Mouse (Mus musculus) heart, adult 2 months (tissue): ENCODE measurements at regions not wholly inside any gene's neighbourhood (a gene's known extent, or its start where the extent isn't known, plus 50 kb on each side); places are given as distances from the start of the nearest gene placed in this dataset.

Experiments
- DNase-seq, 2 experiments: peaks; one replicate each; pipeline ENCODE4 v3.0.0; 2021
- H3K27ac ChIP-seq: fragments of 200-600 bp; 2 replicates; pipeline ENCODE4 v1.8.1; 2022
- H3K27me3 ChIP-seq: fragments of 200-500 bp; 2 replicates; pipeline ENCODE4 v1.6.1; 2012; ENCODE audit warnings: mild to moderate bottlenecking, low read length, inconsistent platforms, mixed read lengths; ENCODE audit not compliant: control insufficient read depth, insufficient read depth
- H3K36me3 ChIP-seq: fragments of 200-500 bp; 2 replicates; pipeline ENCODE4 v1.6.1; 2012; ENCODE audit warnings: low read length, inconsistent platforms; ENCODE audit not compliant: control insufficient read depth, insufficient read depth
- H3K4me1 ChIP-seq: fragments of 200-500 bp; 2 replicates; pipeline ENCODE4 v1.6.1; 2011; ENCODE audit warnings: low read length; ENCODE audit not compliant: control insufficient read depth, insufficient read depth
- H3K4me3 ChIP-seq: fragments of 200-600 bp; 2 replicates; pipeline ENCODE4 v1.8.1; 2022
- H3K79me2 ChIP-seq: fragments of 200-500 bp; replicated peaks from 2 replicates; pipeline ENCODE4 v1.6.1; 2012; ENCODE audit warnings: mild to moderate bottlenecking, inconsistent platforms, low read length, moderate library complexity, mixed read lengths; ENCODE audit not compliant: control insufficient read depth, insufficient read depth
- H3K9ac ChIP-seq: fragments of 200-500 bp; 2 replicates; pipeline ENCODE4 v1.6.1; 2012; ENCODE audit warnings: low read depth, mild to moderate bottlenecking, control low read depth, inconsistent platforms, low read length, mixed read lengths
- CTCF ChIP-seq: fragments of 200-600 bp; IDR thresholded peaks from 2 replicates; pipeline ENCODE4 v1.8.1; 2022; ENCODE audit warnings: antibody characterized with exemption, mild to moderate bottlenecking, moderate library complexity
- EP300 ChIP-seq: fragments of 200-500 bp; IDR thresholded peaks from 2 replicates; pipeline ENCODE4 v1.6.1; 2011; ENCODE audit warnings: low read depth, low read length, control low read depth; ENCODE audit not compliant: insufficient read depth
- POLR2A ChIP-seq: fragments of 200-500 bp; IDR thresholded peaks from 2 replicates; pipeline ENCODE4 v1.6.1; 2011; ENCODE audit warnings: mild to moderate bottlenecking, low read depth, low read length, control low read depth; ENCODE audit not compliant: insufficient read depth
- WGBS: fragments of 180-500 bp; shearing (Covaris S2); methylation state at CpG from one replicate; pipeline ENCODE4 v1.1.7; 2018; 5-methylcytosine and 5-hydroxymethylcytosine counted together
- intact Hi-C: fragments of 180-260 bp; cut with DNase I; formaldehyde crosslinking; loops from one replicate; pipeline ENCODE4 v1.15.1; 2025

DNA sequence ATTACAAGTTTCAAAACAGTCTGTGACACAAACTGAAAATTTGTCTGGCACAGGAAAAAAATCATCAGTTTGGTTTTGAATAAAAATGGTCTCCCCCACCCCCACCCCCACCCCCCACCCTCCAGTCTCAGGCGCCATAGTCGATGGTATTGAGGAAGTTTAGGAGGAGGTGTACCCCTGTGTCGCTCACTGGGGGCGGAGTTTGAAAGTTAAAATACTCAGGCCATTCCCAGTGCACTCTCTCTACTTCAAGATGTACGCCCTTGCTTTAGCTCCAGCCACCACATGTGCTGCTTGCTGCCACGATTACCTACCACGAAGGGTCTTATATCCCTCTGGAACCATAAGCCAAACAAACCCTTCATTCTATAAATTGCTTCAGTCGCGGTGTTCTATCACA is 337.6 kb downstream of the Rapgef2 start:
- Histone ChIP-seq H3K79me2 (no peaks in the 10 kb centered on the region), H3K36me3 (no peaks in the 10 kb centered on the region), H3K9ac (no peak overlapping the region), H3K4me3 (no peak overlapping the region), H3K27ac (no peak overlapping the region), H3K27me3 (no peaks in the 10 kb centered on the region), H3K4me1 (no peaks in the 10 kb centered on the region; the same call in 1 of the 2 replicates)
- no peak for DNase-seq
- intact Hi-C loops = no loop called here
- TF ChIP-seq CTCF (no peak), EP300 (no peak), POLR2A (no peak)
- WGBS = 86% methylated on average over 9 of the region's 9 CpGs

DNA sequence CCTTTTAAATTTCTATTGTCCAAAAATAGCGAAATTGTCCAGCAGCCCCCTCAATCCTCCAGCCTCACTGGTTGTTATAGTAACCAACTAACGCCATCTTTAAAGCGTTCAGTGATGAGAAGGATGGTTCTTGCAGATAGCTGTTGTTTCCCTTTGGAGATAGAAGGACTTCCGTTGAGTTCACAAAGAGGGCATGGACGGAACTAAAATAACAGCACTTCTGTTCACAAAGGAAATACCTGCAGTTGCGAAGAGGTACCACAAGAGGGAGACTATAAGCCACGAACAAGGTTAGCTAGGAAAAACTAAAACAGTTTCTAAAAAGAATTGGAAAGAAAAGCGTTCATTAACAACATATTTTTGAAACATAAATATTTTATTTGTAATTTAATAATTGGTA is 338.1 kb downstream of the Rapgef2 start:
- 16% methylated on average over 8 of the region's 8 CpGs for WGBS
- Histone ChIP-seq H3K36me3 (no peaks in the 10 kb centered on the region), H3K27ac (no peak overlapping the region), H3K4me3 (no peak overlapping the region), H3K4me1 (no peaks in the 10 kb centered on the region; the same call in 1 of the 2 replicates), H3K27me3 (no peaks in the 10 kb centered on the region), H3K9ac (no peak overlapping the region), H3K79me2 (no peaks in the 10 kb centered on the region)
- no peak for TF ChIP-seq POLR2A
- peak; percentile 91 for TF ChIP-seq CTCF
- DNase-seq = peak in 1 of 2 experiments; percentile 16
- intact Hi-C loops = no loop called here

DNA sequence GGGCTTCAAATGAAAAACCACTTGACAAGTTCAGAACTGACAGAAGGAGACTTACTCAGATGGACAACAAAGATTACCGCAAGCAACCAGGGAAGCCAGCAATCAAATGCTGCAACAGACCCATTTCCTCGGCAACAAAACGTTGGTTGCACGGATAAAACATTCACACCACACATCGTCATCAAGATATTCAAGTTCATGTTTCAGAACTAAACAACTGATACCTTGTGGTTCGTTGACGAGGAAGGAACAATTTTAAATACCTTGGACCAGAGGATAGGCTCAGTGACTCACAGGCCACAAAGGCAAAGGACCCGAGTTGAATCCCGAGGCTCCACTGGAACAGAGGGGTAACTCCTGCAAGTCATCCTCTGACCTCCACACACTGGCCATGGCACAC is 339.1 kb downstream of the Rapgef2 start:
- Histone ChIP-seq H3K27me3 (no peaks in the 10 kb centered on the region), H3K79me2 (no peaks in the 10 kb centered on the region), H3K4me3 (no peak overlapping the region), H3K36me3 (no peaks in the 10 kb centered on the region), H3K9ac (no peak overlapping the region), H3K4me1 (no peaks in the 10 kb centered on the region; the same call in 1 of the 2 replicates), H3K27ac (no peak overlapping the region)
- TF ChIP-seq EP300 (no peak), POLR2A (no peak), CTCF (no peak)
- intact Hi-C loops = no loop called here
- WGBS = 81% methylated on average over 9 of the region's 9 CpGs
- DNase-seq = no peak

DNA sequence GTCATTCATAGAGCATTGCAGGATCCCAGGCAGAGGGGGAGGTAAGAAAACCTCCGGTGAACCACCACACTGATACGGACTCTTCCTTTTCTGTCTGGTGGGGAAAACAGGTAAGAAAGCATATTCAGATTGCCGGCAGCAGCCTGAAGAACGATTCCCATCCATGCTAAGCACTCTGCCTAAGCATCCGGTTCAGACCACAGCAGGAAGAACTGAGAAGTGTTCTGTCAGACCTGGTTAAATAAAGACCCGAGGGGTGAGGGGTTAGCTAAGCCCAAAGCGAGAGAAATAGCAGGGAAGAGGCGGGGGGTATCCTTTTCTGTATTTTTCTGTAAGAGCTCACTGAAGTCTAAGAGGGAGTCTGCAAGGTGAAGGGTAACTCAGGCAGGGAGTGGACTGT is 342.1 kb downstream of the Rapgef2 start:
- H3K27me3 ChIP-seq = no peaks in the 10 kb centered on the region
- TF ChIP-seq CTCF (no peak), POLR2A (no peak), EP300 (no peak)
- DNase-seq = no peak
- intact Hi-C loops = no loop called here
- H3K79me2 ChIP-seq = no peaks in the 10 kb centered on the region
- H3K4me1 ChIP-seq = no peaks in the 10 kb centered on the region
- no peak overlapping the region for H3K27ac ChIP-seq
- no peak overlapping the region for H3K4me3 ChIP-seq
- H3K9ac ChIP-seq = no peak overlapping the region
- H3K36me3 ChIP-seq = no peaks in the 10 kb centered on the region
- WGBS = 71% methylated on average over 8 of the region's 8 CpGs

DNA sequence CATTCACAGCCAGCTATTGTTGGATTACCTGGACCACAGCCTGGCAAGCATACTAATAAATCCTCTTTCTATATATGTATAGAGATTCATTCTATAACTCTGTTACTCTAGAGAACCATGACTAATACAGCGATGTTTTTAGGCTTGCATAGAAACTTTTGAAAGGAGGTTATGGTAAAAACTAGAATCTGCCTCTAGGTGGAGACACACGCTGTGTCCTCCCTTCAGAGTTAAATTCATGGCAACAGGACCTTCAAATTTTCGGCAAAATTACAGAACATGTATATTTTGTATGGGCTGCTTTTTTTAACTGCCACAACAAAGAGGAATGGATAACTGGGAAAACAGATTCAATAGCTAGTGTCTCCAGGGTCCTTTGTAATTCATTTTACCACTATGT is 353.3 kb downstream of the Rapgef2 start:
- H3K4me3 ChIP-seq = no peak overlapping the region
- no peaks in the 10 kb centered on the region for H3K36me3 ChIP-seq
- intact Hi-C loops = no loop called here
- no peak overlapping the region for H3K27ac ChIP-seq
- H3K79me2 ChIP-seq = no peaks in the 10 kb centered on the region
- no peak overlapping the region for H3K9ac ChIP-seq
- H3K4me1 ChIP-seq = no peaks in the 10 kb centered on the region
- 72% methylated on average over 3 of the region's 3 CpGs for WGBS
- no peak for TF ChIP-seq EP300
- no peaks in the 10 kb centered on the region for H3K27me3 ChIP-seq
- DNase-seq = no peak

DNA sequence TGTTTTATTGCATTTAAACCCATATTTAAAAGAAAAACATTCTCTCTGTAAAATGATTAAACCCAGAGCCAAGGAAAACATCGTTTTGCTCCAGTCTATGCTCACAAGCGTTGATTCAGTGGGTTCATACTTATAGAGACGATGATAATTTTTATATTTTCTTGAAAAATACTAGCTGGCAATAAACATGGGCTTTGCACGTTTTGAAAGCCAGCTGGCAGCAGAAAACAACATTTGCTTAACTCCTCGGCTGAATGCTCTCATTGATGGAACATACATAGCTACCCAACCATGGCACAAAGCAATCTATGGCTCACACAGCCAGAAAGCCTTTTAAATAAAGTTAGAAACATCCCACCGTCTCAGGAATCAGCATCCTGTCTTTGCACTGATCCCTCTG is 366.5 kb downstream of the Rapgef2 start:
- H3K4me1 ChIP-seq = no peaks in the 10 kb centered on the region
- H3K9ac ChIP-seq = no peak overlapping the region
- no peak overlapping the region for H3K4me3 ChIP-seq
- WGBS = 45% methylated on average over 6 of the region's 6 CpGs
- TF ChIP-seq CTCF (no peak; the same call in 1 of the 2 replicates), POLR2A (no peak), EP300 (no peak)
- no peaks in the 10 kb centered on the region for H3K79me2 ChIP-seq
- H3K27me3 ChIP-seq = no peaks in the 10 kb centered on the region
- intact Hi-C loops = no loop called here
- no peaks in the 10 kb centered on the region for H3K36me3 ChIP-seq
- H3K27ac ChIP-seq = no peak overlapping the region
- DNase-seq = no peak
